Mouse (Mus musculus) T-cell, adult 2 months (primary cell): Measurements from ENCODE around the gene Atp13a5.

Experiments
- DNase-seq: peaks from one replicate; pipeline ENCODE4 v3.0.0; 2022; ENCODE audit warnings: low spot score

Atp13a5 gene

GRCm38 (mm10) chr16:29204875-29205274 is 173.7 kb downstream of the Atp13a5 start:
- no peak for DNase-seq

- DNase-seq = no peak
These were observed 177.4 kb downstream of the Atp13a5 start for GRCm38 (mm10) chr16:29201146-29201545.

GRCm38 (mm10) chr16:29198461-29198860 is 180.1 kb downstream of the Atp13a5 start:
- DNase-seq = no peak

- DNase-seq = no peak
These were observed 183.4 kb downstream of the Atp13a5 start for GRCm38 (mm10) chr16:29195156-29195555.

GRCm38 (mm10) chr16:29193981-29194380 is 184.6 kb downstream of the Atp13a5 start:
- no peak for DNase-seq

GRCm38 (mm10) chr16:29192911-29193310 is 185.6 kb downstream of the Atp13a5 start:
- no peak for DNase-seq
